Mouse (Mus musculus): ENCODE measurements around the gene Lclat1. TPM values are rescaled to one million over a fixed set of nuclear protein-coding genes. Genes with fewer than 3 reads are reported as not detected.

Lclat1 gene
- polyA plus RNA-seq, 1 experiment: 20.4 TPM

GRCm38 (mm10) chr17:73118134-73118533 lies 10.3 kb downstream of the Lclat1 start:
- no peak overlapping the region for H3K4me3 ChIP-seq (ENCODE audit: insufficient read depth, poor library complexity, severe bottlenecking)
- H3K79me3 ChIP-seq (ENCODE audit: low read depth): peaks cover 5% of the 10 kb centered on the region
- H3K79me2 ChIP-seq (ENCODE audit: control insufficient read depth, insufficient read depth): peaks cover 44% of the 10 kb centered on the region
- no peaks in the 10 kb centered on the region for H3K36me3 ChIP-seq (ENCODE audit: control insufficient read depth, insufficient read depth)
- no peaks in the 10 kb centered on the region for H3K27me3 ChIP-seq (ENCODE audit: control insufficient read depth, insufficient read depth, insufficient read length)
- no peak for TF ChIP-seq FOSL1 (IDR thresholded peaks at IDR 0.05; ENCODE audit: insufficient read depth, low read length, poor library complexity, severe bottlenecking)
- TF ChIP-seq CTCF (IDR thresholded peaks at IDR 0.05; ENCODE audit: control insufficient read depth, insufficient read depth, insufficient read length): no peak
- TF ChIP-seq MYOG (IDR thresholded peaks at IDR 0.05; ENCODE audit: control insufficient read depth, extremely low read depth, insufficient read length): no peak
- TF ChIP-seq USF1 (IDR thresholded peaks at IDR 0.05; ENCODE audit: low read depth): no peak
- no peak for TF ChIP-seq MYOD1 (IDR thresholded peaks at IDR 0.05; ENCODE audit: control insufficient read depth, insufficient read length, low read depth)
- no peak for TF ChIP-seq MAX (IDR thresholded peaks at IDR 0.05)
- TF ChIP-seq CEBPB (IDR thresholded peaks at IDR 0.05; ENCODE audit: low read depth): no peak
- H3ac ChIP-seq (ENCODE audit: control insufficient read depth, insufficient read length, low read depth): no peak overlapping the region

GRCm38 (mm10) chr17:73118702-73119101 lies 10.9 kb downstream of the Lclat1 start:
- TF ChIP-seq CTCF (IDR thresholded peaks at IDR 0.05; ENCODE audit: control insufficient read depth, insufficient read depth, insufficient read length) (no peak), MYOG (IDR thresholded peaks at IDR 0.05; ENCODE audit: control insufficient read depth, extremely low read depth, insufficient read length) (no peak), FOSL1 (IDR thresholded peaks at IDR 0.05; ENCODE audit: insufficient read depth, low read length, poor library complexity, severe bottlenecking) (no peak), CEBPB (IDR thresholded peaks at IDR 0.05; ENCODE audit: low read depth) (no peak), MYOD1 (IDR thresholded peaks at IDR 0.05; ENCODE audit: control insufficient read depth, insufficient read length, low read depth) (no peak), MAX (IDR thresholded peaks at IDR 0.05) (no peak), USF1 (IDR thresholded peaks at IDR 0.05; ENCODE audit: low read depth) (no peak)
- H3K79me3 ChIP-seq (ENCODE audit: low read depth): peaks cover 5% of the 10 kb centered on the region

GRCm38 (mm10) chr17:73119150-73119549 lies 11.4 kb downstream of the Lclat1 start:
- Histone ChIP-seq H3K79me2 (ENCODE audit: control insufficient read depth, insufficient read depth) (peaks cover 41% of the 10 kb centered on the region), H3K79me3 (ENCODE audit: low read depth) (peaks cover 4% of the 10 kb centered on the region), H3ac (ENCODE audit: control insufficient read depth, insufficient read length, low read depth) (no peak overlapping the region), H3K36me3 (ENCODE audit: control insufficient read depth, insufficient read depth) (no peaks in the 10 kb centered on the region), H3K27me3 (ENCODE audit: control insufficient read depth, insufficient read depth, insufficient read length) (no peaks in the 10 kb centered on the region), H3K4me3 (ENCODE audit: insufficient read depth, poor library complexity, severe bottlenecking) (no peak overlapping the region)
- TF ChIP-seq CTCF (IDR thresholded peaks at IDR 0.05; ENCODE audit: control insufficient read depth, insufficient read depth, insufficient read length): no peak
- no peak for TF ChIP-seq USF1 (IDR thresholded peaks at IDR 0.05; ENCODE audit: low read depth)
- TF ChIP-seq FOSL1 (IDR thresholded peaks at IDR 0.05; ENCODE audit: insufficient read depth, low read length, poor library complexity, severe bottlenecking): no peak
- no peak for TF ChIP-seq CEBPB (IDR thresholded peaks at IDR 0.05; ENCODE audit: low read depth)

More at GRCm38 (mm10) chr17:73118702-73119101, 10.9 kb downstream of the Lclat1 start:
- Histone ChIP-seq H3K27me3 (ENCODE audit: control insufficient read depth, insufficient read depth, insufficient read length) (no peaks in the 10 kb centered on the region), H3K79me2 (ENCODE audit: control insufficient read depth, insufficient read depth) (peaks cover 44% of the 10 kb centered on the region), H3K36me3 (ENCODE audit: control insufficient read depth, insufficient read depth) (no peaks in the 10 kb centered on the region), H3ac (ENCODE audit: control insufficient read depth, insufficient read length, low read depth) (no peak overlapping the region), H3K4me3 (ENCODE audit: insufficient read depth, poor library complexity, severe bottlenecking) (no peak overlapping the region)

GRCm38 (mm10) chr17:73120545-73120944 lies 12.8 kb downstream of the Lclat1 start:
- Histone ChIP-seq H3K4me3 (ENCODE audit: insufficient read depth, poor library complexity, severe bottlenecking) (no peak overlapping the region), H3K36me3 (ENCODE audit: control insufficient read depth, insufficient read depth) (no peaks in the 10 kb centered on the region), H3ac (ENCODE audit: control insufficient read depth, insufficient read length, low read depth) (no peak overlapping the region), H3K27me3 (ENCODE audit: control insufficient read depth, insufficient read depth, insufficient read length) (no peaks in the 10 kb centered on the region), H3K79me3 (ENCODE audit: low read depth) (peaks cover 3% of the 10 kb centered on the region), H3K79me2 (ENCODE audit: control insufficient read depth, insufficient read depth) (peaks cover 32% of the 10 kb centered on the region)
- TF ChIP-seq CTCF (IDR thresholded peaks at IDR 0.05; ENCODE audit: control insufficient read depth, insufficient read depth, insufficient read length) (no peak), CEBPB (IDR thresholded peaks at IDR 0.05; ENCODE audit: low read depth) (no peak), MAX (IDR thresholded peaks at IDR 0.05) (no peak), FOSL1 (IDR thresholded peaks at IDR 0.05; ENCODE audit: insufficient read depth, low read length, poor library complexity, severe bottlenecking) (no peak), MYOG (IDR thresholded peaks at IDR 0.05; ENCODE audit: control insufficient read depth, extremely low read depth, insufficient read length) (no peak)

GRCm38 (mm10) chr17:73121726-73122125 lies 13.9 kb downstream of the Lclat1 start:
- H3K36me3 ChIP-seq (ENCODE audit: control insufficient read depth, insufficient read depth): no peaks in the 10 kb centered on the region
- H3K79me3 ChIP-seq (ENCODE audit: low read depth): peaks cover 3% of the 10 kb centered on the region
- TF ChIP-seq USF1 (IDR thresholded peaks at IDR 0.05; ENCODE audit: low read depth) (no peak), FOSL1 (IDR thresholded peaks at IDR 0.05; ENCODE audit: insufficient read depth, low read length, poor library complexity, severe bottlenecking) (no peak), MYOG (IDR thresholded peaks at IDR 0.05; ENCODE audit: control insufficient read depth, extremely low read depth, insufficient read length) (no peak), CTCF (IDR thresholded peaks at IDR 0.05; ENCODE audit: control insufficient read depth, insufficient read depth, insufficient read length) (no peak), MAX (IDR thresholded peaks at IDR 0.05) (no peak), MYOD1 (IDR thresholded peaks at IDR 0.05; ENCODE audit: control insufficient read depth, insufficient read length, low read depth) (no peak), CEBPB (IDR thresholded peaks at IDR 0.05; ENCODE audit: low read depth) (no peak)
- H3K79me2 ChIP-seq (ENCODE audit: control insufficient read depth, insufficient read depth): peaks cover 32% of the 10 kb centered on the region
- H3K4me3 ChIP-seq (ENCODE audit: insufficient read depth, poor library complexity, severe bottlenecking): no peak overlapping the region
- no peak overlapping the region for H3ac ChIP-seq (ENCODE audit: control insufficient read depth, insufficient read length, low read depth)
- H3K27me3 ChIP-seq (ENCODE audit: control insufficient read depth, insufficient read depth, insufficient read length): no peaks in the 10 kb centered on the region

GRCm38 (mm10) chr17:73126349-73126748 lies 18.6 kb downstream of the Lclat1 start:
- Histone ChIP-seq H3K4me3 (ENCODE audit: insufficient read depth, poor library complexity, severe bottlenecking) (no peak overlapping the region), H3K27me3 (ENCODE audit: control insufficient read depth, insufficient read depth, insufficient read length) (no peaks in the 10 kb centered on the region), H3K36me3 (ENCODE audit: control insufficient read depth, insufficient read depth) (no peaks in the 10 kb centered on the region), H3K79me3 (ENCODE audit: low read depth) (peaks cover 1% of the 10 kb centered on the region), H3K79me2 (ENCODE audit: control insufficient read depth, insufficient read depth) (peaks cover 30% of the 10 kb centered on the region), H3ac (ENCODE audit: control insufficient read depth, insufficient read length, low read depth) (no peak overlapping the region)
- TF ChIP-seq USF1 (IDR thresholded peaks at IDR 0.05; ENCODE audit: low read depth) (peak; percentile 45), CEBPB (IDR thresholded peaks at IDR 0.05; ENCODE audit: low read depth) (no peak)

Data from C2C12 (cell line).